Mouse (Mus musculus) kidney, embryonic 15.5 days (tissue): Measurements from ENCODE around the gene Tmem50b. TPM values are rescaled to one million over a fixed set of nuclear protein-coding genes. Genes with fewer than 3 reads are reported as not detected.
A peak's percentile ranks its signal among the peaks of the same experiment; 100 is the strongest.

Experiments
- ATAC-seq: fragments of 200-750 bp; cut with Nextera tagmentation; replicated peaks from 2 replicates; pipeline ENCODE4 v1.8.0; 2017; ENCODE audit warnings: moderate TSS enrichment; ENCODE audit not compliant: low FRiP score
- H3K27ac ChIP-seq: fragments of 300-500 bp; sonication (generic); 2 replicates; pipeline ENCODE4 v1.5.1; 2015; ENCODE audit warnings: mild to moderate bottlenecking, inconsistent platforms
- H3K27me3 ChIP-seq: fragments of 300-500 bp; sonication (generic); 2 replicates; pipeline ENCODE4 v1.6.1; 2015; ENCODE audit warnings: inconsistent platforms
- H3K36me3 ChIP-seq: fragments of 300-500 bp; sonication (generic); 2 replicates; pipeline ENCODE4 v1.6.1; 2015; ENCODE audit warnings: inconsistent platforms
- H3K4me1 ChIP-seq: fragments of 300-500 bp; sonication (generic); 2 replicates; pipeline ENCODE4 v1.6.1; 2015; ENCODE audit warnings: inconsistent platforms
- H3K4me2 ChIP-seq: fragments of 300-500 bp; sonication (generic); 2 replicates; pipeline ENCODE4 v1.6.1; 2015; ENCODE audit warnings: moderate library complexity, mild to moderate bottlenecking, inconsistent platforms
- H3K4me3 ChIP-seq: fragments of 300-500 bp; sonication (generic); replicated peaks from 2 replicates; pipeline ENCODE4 v1.5.1; 2015; ENCODE audit warnings: mild to moderate bottlenecking, inconsistent platforms
- H3K9ac ChIP-seq: fragments of 300-500 bp; sonication (generic); 2 replicates; pipeline ENCODE4 v1.6.1; 2015; ENCODE audit warnings: mild to moderate bottlenecking, inconsistent platforms
- H3K9me3 ChIP-seq: fragments of 300-500 bp; sonication (generic); replicated peaks from 2 replicates; pipeline ENCODE4 v1.6.1; 2016; ENCODE audit warnings: inconsistent platforms
- WGBS: fragments of 180-500 bp; shearing (Covaris S2); methylation state at CpG from one replicate; pipeline ENCODE4 v1.1.7; 2015; ENCODE audit warnings: mixed read lengths; 5-methylcytosine and 5-hydroxymethylcytosine counted together
- polyA plus RNA-seq: library from polyadenylated mRNA; unstranded; fragments of >200 nt; fragmentation: Nextera tagmentation; extraction: Ambion mirVana; gene quantifications from 2 replicates; pipeline ENCODE4 v1.2.1, GENCODE M21; 2015

Tmem50b gene
- polyA plus RNA-seq, 1 experiment from 2014 or later: 35.8 TPM

- ATAC-seq: peak; percentile 90
- H3K9me3 ChIP-seq: no peaks in the 10 kb centered on the region
Measured at GRCm38 (mm10) chr16:91546836-91547741, 50.5 kb downstream of the Tmem50b start, which contains the start of gene Ifngr2. TSS of gene Ifngr2 (plus strand) at chr16:91547072.

GRCm38 (mm10) chr16:91546391-91546835 lies 51.2 kb downstream of the Tmem50b start:
- peak overlapping the region; percentile 98 for H3K9ac ChIP-seq
- no peaks in the 10 kb centered on the region for H3K9me3 ChIP-seq
- peak overlapping the region; percentile 94 for H3K4me3 ChIP-seq
- peak overlapping the region; percentile 71 for H3K27ac ChIP-seq
- WGBS: 12% methylated on average over 14 of the region's 14 CpGs
- peak; percentile 57 for ATAC-seq
- peak overlapping the region; percentile 83 for H3K4me2 ChIP-seq
- 0 out of 2 replicates have a peak, but pooled peaks cover 3% of the 10 kb centered on the region for H3K27me3 ChIP-seq
- peaks cover 59% of the 10 kb centered on the region for H3K4me1 ChIP-seq
- no peaks in the 10 kb centered on the region for H3K36me3 ChIP-seq

More at GRCm38 (mm10) chr16:91546836-91547741, 50.5 kb downstream of the Tmem50b start, which contains the start of gene Ifngr2:
- H3K27me3 ChIP-seq: 0 out of 2 replicates have a peak, but pooled peaks cover 3% of the 10 kb centered on the region
- H3K36me3 ChIP-seq: 0 out of 2 replicates have a peak, but pooled peaks cover 3% of the 10 kb centered on the region
- peaks cover 57% of the 10 kb centered on the region for H3K4me1 ChIP-seq
- under 1% methylated on average over 61 of the region's 74 CpGs for WGBS
- peak within 1 kb of the TSS; percentile 94 for H3K4me3 ChIP-seq
- peak within 1 kb of the TSS; percentile 71 for H3K27ac ChIP-seq
- peak within 1 kb of the TSS; percentile 98 for H3K9ac ChIP-seq
- H3K4me2 ChIP-seq: peak within 1 kb of the TSS; percentile 83

- Histone ChIP-seq H3K4me3 (no peak overlapping the region; the same call in 1 of the 2 replicates), H3K27me3 (0 out of 2 replicates have a peak, but pooled peaks cover 3% of the 10 kb centered on the region), H3K27ac (peak overlapping the region; percentile 71), H3K4me1 (peaks cover 55% of the 10 kb centered on the region), H3K9ac (no peak overlapping the region), H3K4me2 (peak overlapping the region; percentile 83; the same call in 1 of the 2 replicates), H3K9me3 (no peaks in the 10 kb centered on the region), H3K36me3 (no peaks in the 10 kb centered on the region)
- 56% methylated on average over 10 of the region's 10 CpGs for WGBS
- no peak for ATAC-seq
Measured at GRCm38 (mm10) chr16:91545597-91546281, 51.9 kb downstream of the Tmem50b start.

GRCm38 (mm10) chr16:91543619-91544018 lies 54.0 kb downstream of the Tmem50b start:
- H3K27ac ChIP-seq: no peak overlapping the region
- 0 out of 2 replicates have a peak, but pooled peaks cover 3% of the 10 kb centered on the region for H3K27me3 ChIP-seq
- H3K9ac ChIP-seq: no peak overlapping the region
- H3K4me1 ChIP-seq: peaks cover 46% of the 10 kb centered on the region
- ATAC-seq: no peak
- 95% methylated on average over 1 of the region's 1 CpGs for WGBS
- no peaks in the 10 kb centered on the region for H3K36me3 ChIP-seq
- no peak overlapping the region for H3K4me3 ChIP-seq
- H3K4me2 ChIP-seq: no peak overlapping the region
- no peaks in the 10 kb centered on the region for H3K9me3 ChIP-seq

GRCm38 (mm10) chr16:91541573-91542081 lies 56.0 kb downstream of the Tmem50b start:
- H3K4me3 ChIP-seq: no peak overlapping the region
- no peaks in the 10 kb centered on the region for H3K9me3 ChIP-seq
- no peak for ATAC-seq
- 38% methylated on average over 10 of the region's 10 CpGs for WGBS
- H3K4me2 ChIP-seq: peak overlapping the region; percentile 37
- H3K4me1 ChIP-seq: peaks cover 37% of the 10 kb centered on the region
- H3K36me3 ChIP-seq: no peaks in the 10 kb centered on the region
- H3K27ac ChIP-seq: no peak overlapping the region
- 0 out of 2 replicates have a peak, but pooled peaks cover 3% of the 10 kb centered on the region for H3K27me3 ChIP-seq
- no peak overlapping the region for H3K9ac ChIP-seq

- Histone ChIP-seq H3K36me3 (no peaks in the 10 kb centered on the region), H3K4me2 (no peak overlapping the region), H3K9me3 (no peaks in the 10 kb centered on the region), H3K27me3 (peaks cover 11% of the 10 kb centered on the region), H3K9ac (no peak overlapping the region), H3K27ac (peak overlapping the region; percentile 72), H3K4me1 (peaks cover 22% of the 10 kb centered on the region), H3K4me3 (no peak overlapping the region)
- WGBS: 33% methylated on average over 9 of the region's 9 CpGs
- ATAC-seq: no peak
Measured at GRCm38 (mm10) chr16:91538513-91538912, 59.1 kb downstream of the Tmem50b start.

- H3K36me3 ChIP-seq: no peaks in the 10 kb centered on the region
- H3K4me3 ChIP-seq: no peak overlapping the region
- 57% methylated on average over 6 of the region's 6 CpGs for WGBS
- no peak overlapping the region for H3K9ac ChIP-seq
- no peaks in the 10 kb centered on the region for H3K9me3 ChIP-seq
- no peak overlapping the region for H3K4me2 ChIP-seq
- H3K27me3 ChIP-seq: peaks cover 13% of the 10 kb centered on the region
- peak overlapping the region; percentile 72 for H3K27ac ChIP-seq
- ATAC-seq: no peak
- peaks cover 22% of the 10 kb centered on the region for H3K4me1 ChIP-seq
Measured at GRCm38 (mm10) chr16:91538051-91538450, 59.5 kb downstream of the Tmem50b start.

- Histone ChIP-seq H3K4me1 (peaks cover 24% of the 10 kb centered on the region), H3K9me3 (no peaks in the 10 kb centered on the region), H3K27me3 (peaks cover 17% of the 10 kb centered on the region), H3K36me3 (no peaks in the 10 kb centered on the region), H3K27ac (no peak overlapping the region), H3K4me3 (no peak overlapping the region), H3K9ac (no peak overlapping the region), H3K4me2 (no peak overlapping the region)
- WGBS: 90% methylated on average over 3 of the region's 3 CpGs
- no peak for ATAC-seq
Measured at GRCm38 (mm10) chr16:91537065-91537464, 60.5 kb downstream of the Tmem50b start.

- Histone ChIP-seq H3K27ac (no peak overlapping the region), H3K27me3 (peaks cover 17% of the 10 kb centered on the region), H3K4me3 (no peak overlapping the region), H3K9me3 (no peaks in the 10 kb centered on the region), H3K36me3 (no peaks in the 10 kb centered on the region), H3K4me2 (no peak overlapping the region), H3K4me1 (peaks cover 17% of the 10 kb centered on the region), H3K9ac (no peak overlapping the region)
- WGBS: 91% methylated on average over 6 of the region's 6 CpGs
- ATAC-seq: no peak
Measured at GRCm38 (mm10) chr16:91536372-91536771, 61.2 kb downstream of the Tmem50b start.

GRCm38 (mm10) chr16:91534888-91535287 lies 62.7 kb downstream of the Tmem50b start:
- no peaks in the 10 kb centered on the region for H3K9me3 ChIP-seq
- peaks cover 17% of the 10 kb centered on the region for H3K27me3 ChIP-seq
- ATAC-seq: no peak
- no peak overlapping the region for H3K9ac ChIP-seq
- H3K27ac ChIP-seq: no peak overlapping the region
- H3K36me3 ChIP-seq: no peaks in the 10 kb centered on the region
- H3K4me2 ChIP-seq: no peak overlapping the region
- peaks cover 15% of the 10 kb centered on the region for H3K4me1 ChIP-seq
- no peak overlapping the region for H3K4me3 ChIP-seq
- WGBS: 78% methylated on average over 6 of the region's 6 CpGs

GRCm38 (mm10) chr16:91534477-91534876 lies 63.1 kb downstream of the Tmem50b start:
- H3K4me1 ChIP-seq: peaks cover 15% of the 10 kb centered on the region
- H3K27me3 ChIP-seq: peaks cover 17% of the 10 kb centered on the region
- H3K4me2 ChIP-seq: no peak overlapping the region
- H3K36me3 ChIP-seq: no peaks in the 10 kb centered on the region
- H3K9ac ChIP-seq: no peak overlapping the region
- ATAC-seq: 0 out of 2 replicates have a peak, but pooled peaks have one; percentile 68
- H3K9me3 ChIP-seq: no peaks in the 10 kb centered on the region
- H3K27ac ChIP-seq: no peak overlapping the region
- WGBS: 46% methylated on average over 13 of the region's 13 CpGs
- no peak overlapping the region for H3K4me3 ChIP-seq
